Mouse (Mus musculus) bone marrow macrophage, adult 2 months (primary cell): Measurements from ENCODE around the gene Cyp2j13.

Experiments used
- CTCF ChIP-seq: IDR thresholded peaks from 2 replicates; pipeline ENCODE4 v1.5.1; 2012; ENCODE audit warnings: low read depth, mild to moderate bottlenecking, low read length, moderate library complexity
- POLR2A ChIP-seq: IDR thresholded peaks from 2 replicates; pipeline ENCODE4 v1.6.1; 2012; ENCODE audit warnings: mild to moderate bottlenecking, low read depth, low read length, borderline replicate concordance

- TF ChIP-seq CTCF (no peak), POLR2A (no peak)
Observed at GRCm38 (mm10) chr4:96091869-96092268, 14.5 kb upstream of the Cyp2j13 start.
